Mouse (Mus musculus) liver, embryonic 11.5 days (tissue): ENCODE results near the gene Synpr. TPM values are rescaled to one million over a fixed set of nuclear protein-coding genes. Genes with fewer than 3 reads are reported as not detected.

Source experiments
- ATAC-seq: fragments of 200-750 bp; cut with Nextera tagmentation; replicated peaks from 2 replicates; pipeline ENCODE4 v1.8.0; 2017; ENCODE audit warnings: moderate number of reproducible peaks, mild to moderate bottlenecking, moderate TSS enrichment, moderate library complexity; ENCODE audit not compliant: low FRiP score
- DNase-seq: peaks from one replicate; pipeline ENCODE4 v3.0.0-alpha.2; 2017; ENCODE audit warnings: low spot score
- H3K27ac ChIP-seq: fragments of 300-500 bp; sonication (generic); 2 replicates; pipeline ENCODE4 v1.5.1; 2014; ENCODE audit warnings: mild to moderate bottlenecking, low read depth, low read length, control low read depth
- H3K27me3 ChIP-seq: fragments of 300-500 bp; sonication (generic); replicated peaks from 2 replicates; pipeline ENCODE4 v1.6.1; 2014; ENCODE audit warnings: low read length, mixed read lengths; ENCODE audit not compliant: control insufficient read depth, insufficient read depth
- H3K36me3 ChIP-seq: fragments of 300-500 bp; sonication (generic); 2 replicates; pipeline ENCODE4 v1.6.1; 2014; ENCODE audit warnings: mild to moderate bottlenecking, low read length, moderate library complexity, mixed read lengths; ENCODE audit not compliant: control insufficient read depth, insufficient read depth
- H3K4me1 ChIP-seq: fragments of 300-500 bp; sonication (generic); replicated peaks from 2 replicates; pipeline ENCODE4 v1.6.1; 2014; ENCODE audit warnings: low read length, mixed read lengths; ENCODE audit not compliant: control insufficient read depth, insufficient read depth
- H3K4me2 ChIP-seq: fragments of 300-500 bp; sonication (generic); 2 replicates; pipeline ENCODE4 v1.6.1; 2014; ENCODE audit warnings: mild to moderate bottlenecking, control low read depth, moderate library complexity
- H3K4me3 ChIP-seq: fragments of 300-500 bp; sonication (generic); 2 replicates; pipeline ENCODE4 v1.5.1; 2014; ENCODE audit warnings: low read depth, low read length, control low read depth
- H3K9ac ChIP-seq: fragments of 300-500 bp; sonication (generic); 2 replicates; pipeline ENCODE4 v1.6.1; 2014; ENCODE audit warnings: low read depth, low read length, control low read depth
- H3K9me3 ChIP-seq: fragments of 300-500 bp; sonication (generic); 2 replicates; pipeline ENCODE4 v1.6.1; 2016; ENCODE audit warnings: low read length, inconsistent platforms, mixed read lengths; ENCODE audit not compliant: control insufficient read depth
- WGBS: fragments of 180-500 bp; shearing (Covaris S2); extraction: QIAGEN DNeasy Blood & Tissue Kit; methylation state at CpG from one replicate; pipeline ENCODE4 v1.1.7; 2014; 5-methylcytosine and 5-hydroxymethylcytosine counted together
- polyA plus RNA-seq: library from polyadenylated mRNA; unstranded; fragments of >200 nt; fragmentation: Nextera tagmentation; extraction: Ambion mirVana; gene quantifications from 2 replicates; pipeline ENCODE4 v1.2.1, GENCODE M21; 2014

The Synpr gene
- polyA plus RNA-seq, 1 experiment from 2014 or later: 0.60 TPM

- H3K4me3 ChIP-seq: no peak overlapping the region
- H3K36me3 ChIP-seq: no peaks in the 10 kb centered on the region
- no peaks in the 10 kb centered on the region for H3K4me1 ChIP-seq
- 53% methylated on average over 3 of the region's 3 CpGs for WGBS
- H3K27ac ChIP-seq: no peak overlapping the region
- no peaks in the 10 kb centered on the region for H3K27me3 ChIP-seq
- no peak overlapping the region for H3K4me2 ChIP-seq
- ATAC-seq: no peak
- H3K9ac ChIP-seq: no peak overlapping the region
- H3K9me3 ChIP-seq: no peaks in the 10 kb centered on the region
- DNase-seq: no peak
Measured at GRCm38 (mm10) chr14:13453461-13454204, 169.1 kb downstream of the Synpr start.

- ATAC-seq (no peak), DNase-seq (no peak)
- H3K9ac ChIP-seq: no peak overlapping the region
Measured at GRCm38 (mm10) chr14:13454991-13455390, 170.4 kb downstream of the Synpr start.

GRCm38 (mm10) chr14:13459333-13459732 is 174.8 kb downstream of the Synpr start:
- no peaks in the 10 kb centered on the region for H3K27me3 ChIP-seq
- ATAC-seq (no peak), DNase-seq (no peak)
- no peak overlapping the region for H3K4me2 ChIP-seq
- H3K27ac ChIP-seq: no peak overlapping the region
- H3K9ac ChIP-seq: no peak overlapping the region
- H3K4me3 ChIP-seq: no peak overlapping the region
- 17% methylated on average over 1 of the region's 1 CpGs for WGBS
- no peaks in the 10 kb centered on the region for H3K9me3 ChIP-seq
- H3K36me3 ChIP-seq: no peaks in the 10 kb centered on the region
- no peaks in the 10 kb centered on the region for H3K4me1 ChIP-seq

More at GRCm38 (mm10) chr14:13454991-13455390, 170.4 kb downstream of the Synpr start:
- Histone ChIP-seq H3K36me3 (no peaks in the 10 kb centered on the region), H3K4me2 (no peak overlapping the region), H3K27me3 (no peaks in the 10 kb centered on the region), H3K27ac (no peak overlapping the region), H3K4me1 (no peaks in the 10 kb centered on the region), H3K4me3 (no peak overlapping the region), H3K9me3 (no peaks in the 10 kb centered on the region)

- ATAC-seq (no peak), DNase-seq (no peak)
- Histone ChIP-seq H3K27ac (no peak overlapping the region), H3K27me3 (no peaks in the 10 kb centered on the region), H3K36me3 (no peaks in the 10 kb centered on the region), H3K9me3 (no peaks in the 10 kb centered on the region), H3K4me1 (no peaks in the 10 kb centered on the region), H3K4me3 (no peak overlapping the region), H3K9ac (no peak overlapping the region), H3K4me2 (no peak overlapping the region)
- WGBS: 63% methylated on average over 2 of the region's 2 CpGs
Measured at GRCm38 (mm10) chr14:13469211-13469610, 184.6 kb downstream of the Synpr start.

GRCm38 (mm10) chr14:13477821-13478220 is 193.2 kb downstream of the Synpr start:
- WGBS: 68% methylated on average over 1 of the region's 1 CpGs
- Histone ChIP-seq H3K4me1 (no peaks in the 10 kb centered on the region), H3K9ac (no peak overlapping the region), H3K4me3 (no peak overlapping the region), H3K27me3 (no peaks in the 10 kb centered on the region), H3K4me2 (no peak overlapping the region), H3K36me3 (no peaks in the 10 kb centered on the region), H3K9me3 (no peaks in the 10 kb centered on the region), H3K27ac (no peak overlapping the region)
- DNase-seq: no peak
- ATAC-seq: no peak

GRCm38 (mm10) chr14:13505355-13505754 is 220.8 kb downstream of the Synpr start:
- 58% methylated on average over 5 of the region's 5 CpGs for WGBS
- H3K9me3 ChIP-seq: no peaks in the 10 kb centered on the region
- no peaks in the 10 kb centered on the region for H3K27me3 ChIP-seq
- no peak overlapping the region for H3K9ac ChIP-seq
- H3K36me3 ChIP-seq: no peaks in the 10 kb centered on the region
- H3K27ac ChIP-seq: no peak overlapping the region
- H3K4me2 ChIP-seq: no peak overlapping the region
- no peak for ATAC-seq
- H3K4me3 ChIP-seq: no peak overlapping the region
- DNase-seq: no peak
- H3K4me1 ChIP-seq: no peaks in the 10 kb centered on the region

- DNase-seq: no peak
- Histone ChIP-seq H3K9ac (no peak overlapping the region), H3K36me3 (no peaks in the 10 kb centered on the region), H3K4me2 (no peak overlapping the region), H3K4me1 (no peaks in the 10 kb centered on the region), H3K9me3 (no peaks in the 10 kb centered on the region), H3K27ac (no peak overlapping the region), H3K27me3 (no peaks in the 10 kb centered on the region), H3K4me3 (no peak overlapping the region)
- no peak for ATAC-seq
- WGBS: 85% methylated on average over 5 of the region's 5 CpGs
Measured at GRCm38 (mm10) chr14:13518608-13519139, 234.1 kb downstream of the Synpr start.

GRCm38 (mm10) chr14:13519239-13520011 is 234.8 kb downstream of the Synpr start:
- H3K9me3 ChIP-seq: no peaks in the 10 kb centered on the region
- no peaks in the 10 kb centered on the region for H3K4me1 ChIP-seq
- no peak overlapping the region for H3K4me2 ChIP-seq
- no peak for ATAC-seq
- no peak overlapping the region for H3K9ac ChIP-seq
- no peaks in the 10 kb centered on the region for H3K27me3 ChIP-seq
- no peak for DNase-seq
- no peak overlapping the region for H3K27ac ChIP-seq
- WGBS: 75% methylated on average over 7 of the region's 7 CpGs
- H3K4me3 ChIP-seq: no peak overlapping the region
- no peaks in the 10 kb centered on the region for H3K36me3 ChIP-seq
